Mouse (Mus musculus) CH12.LX (cell line): ENCODE measurements around the gene Adtrp. TPM values are rescaled to one million over a fixed set of nuclear protein-coding genes. Genes with fewer than 3 reads are reported as not detected.

Source experiments
- DNase-seq: peaks from one replicate; pipeline ENCODE4 v3.0.0-alpha.2; 2013; ENCODE audit errors: extremely low read depth
- H3K27ac ChIP-seq: 2 replicates; pipeline ENCODE4 v1.5.1; 2012; ENCODE audit warnings: low read depth, mild to moderate bottlenecking, control low read depth, moderate library complexity; ENCODE audit not compliant: insufficient read depth
- H3K27me3 ChIP-seq: replicated peaks from 2 replicates; pipeline ENCODE3; 2012; ENCODE audit warnings: inconsistent platforms
- H3K36me3 ChIP-seq, 2 experiments: replicated peaks in 1 of 2; 2 replicates each; pipeline versions ENCODE3 to v1.6.1; 2012; ENCODE audit warnings: inconsistent platforms in 1 of 2, low read length in 1 of 2, mild to moderate bottlenecking in 1 of 2, mixed read lengths in 1 of 2, moderate library complexity in 1 of 2; ENCODE audit not compliant: control insufficient read depth in 1 of 2, insufficient read depth in 1 of 2
- H3K4me1 ChIP-seq, 2 experiments: 2 replicates each; pipeline ENCODE4 v1.6.1; 2012; ENCODE audit warnings: inconsistent platforms in 1 of 2, moderate library complexity in 1 of 2; ENCODE audit not compliant: insufficient read depth in 2 of 2, control insufficient read depth in 1 of 2
- H3K4me2 ChIP-seq: 2 replicates; pipeline ENCODE4 v1.6.1; 2012; ENCODE audit warnings: low read depth, mild to moderate bottlenecking, control low read depth; ENCODE audit not compliant: poor library complexity, insufficient read depth, severe bottlenecking
- H3K4me3 ChIP-seq, 3 experiments: fragments of 150-350 bp in 1 of 3; sonication (generic) in 1 of 3; replicated peaks in 1 of 3; 2 replicates each; pipeline versions ENCODE3 to v1.5.1; 2011 to 2012; ENCODE audit warnings: low read depth in 2 of 3, low read length in 2 of 3, mild to moderate bottlenecking in 2 of 3, moderate library complexity in 2 of 3, control low read depth in 1 of 3, improper control_type of control experiment in 1 of 3, inconsistent platforms in 1 of 3, mixed read lengths in 1 of 3; ENCODE audit not compliant: poor library complexity in 1 of 3
- H3K79me2 ChIP-seq: replicated peaks from 2 replicates; pipeline ENCODE4 v1.6.1; 2012; ENCODE audit warnings: mild to moderate bottlenecking, moderate library complexity; ENCODE audit not compliant: control insufficient read depth, poor library complexity, insufficient read depth, severe bottlenecking; ENCODE audit errors: extremely low read depth
- H3K9ac ChIP-seq: 2 replicates; pipeline ENCODE4 v1.6.1; 2012; ENCODE audit warnings: low read depth, mild to moderate bottlenecking, control low read depth, moderate library complexity; ENCODE audit not compliant: insufficient read depth
- H3K9me3 ChIP-seq: replicated peaks from 2 replicates; pipeline ENCODE3; 2012; ENCODE audit warnings: low read length, inconsistent platforms, mixed read lengths
- BHLHE40 ChIP-seq: IDR thresholded peaks from 2 replicates; pipeline ENCODE4 v1.6.1; 2011; ENCODE audit warnings: mild to moderate bottlenecking, low read depth, low read length, improper control_type of control experiment
- CTCF ChIP-seq, 2 experiments: IDR thresholded peaks in 1 of 2; conservative IDR thresholded peaks in 1 of 2; 2 replicates each; pipeline ENCODE4 v1.5.1; 2011 to 2012; ENCODE audit warnings: low read depth in 2 of 2, low read length in 2 of 2, improper control_type of control experiment in 1 of 2, inconsistent platforms in 1 of 2, mild to moderate bottlenecking in 1 of 2, moderate library complexity in 1 of 2
- ELF1 ChIP-seq: IDR thresholded peaks from 2 replicates; pipeline ENCODE4 v1.6.1; 2014; ENCODE audit warnings: low read depth, mild to moderate bottlenecking, inconsistent platforms, low read length, improper control_type of control experiment
- EP300 ChIP-seq: IDR thresholded peaks from 2 replicates; pipeline ENCODE4 v1.6.1; 2011; ENCODE audit warnings: low read length, improper control_type of control experiment
- ETS1 ChIP-seq: conservative IDR thresholded peaks from 2 replicates; pipeline ENCODE4 v1.6.1; 2012; ENCODE audit warnings: low read depth, mild to moderate bottlenecking, inconsistent platforms, low read length, improper control_type of control experiment, moderate library complexity
- GABPA ChIP-seq: IDR thresholded peaks from 2 replicates; pipeline ENCODE4 v1.6.1; 2012; ENCODE audit warnings: low read depth, low read length, improper control_type of control experiment, inconsistent platforms; ENCODE audit not compliant: insufficient replicate concordance
- IRF4 ChIP-seq: IDR thresholded peaks from 2 replicates; pipeline ENCODE4 v1.6.1; 2014; ENCODE audit warnings: low read depth, mild to moderate bottlenecking, inconsistent platforms, low read length, improper control_type of control experiment
- JUND ChIP-seq: conservative IDR thresholded peaks from 2 replicates; pipeline ENCODE4 v1.6.1; 2011; ENCODE audit warnings: low read depth, low read length, improper control_type of control experiment
- KAT2A ChIP-seq: IDR thresholded peaks from 2 replicates; pipeline ENCODE4 v1.6.1; 2012; ENCODE audit warnings: low read length, improper control_type of control experiment, inconsistent platforms; ENCODE audit not compliant: insufficient replicate concordance
- MAFK ChIP-seq: IDR thresholded peaks from 2 replicates; pipeline ENCODE4 v1.6.1; 2011; ENCODE audit warnings: low read length, improper control_type of control experiment; ENCODE audit not compliant: insufficient replicate concordance
- MAX ChIP-seq: IDR thresholded peaks from 2 replicates; pipeline ENCODE4 v1.6.1; 2011; ENCODE audit warnings: low read length, improper control_type of control experiment
- MEF2A ChIP-seq: IDR thresholded peaks from 2 replicates; pipeline ENCODE4 v1.6.1; 2014; ENCODE audit warnings: low read depth, mild to moderate bottlenecking, inconsistent platforms, low read length, improper control_type of control experiment, borderline replicate concordance
- NELFE ChIP-seq: IDR thresholded peaks from 2 replicates; pipeline ENCODE4 v1.6.1; 2011; ENCODE audit warnings: low read depth, low read length, improper control_type of control experiment
- NRF1 ChIP-seq: IDR thresholded peaks from 2 replicates; pipeline ENCODE4 v1.6.1; 2014; ENCODE audit warnings: low read depth, mild to moderate bottlenecking, inconsistent platforms, low read length, improper control_type of control experiment, moderate library complexity
- POLR2A ChIP-seq: IDR thresholded peaks from 2 replicates; pipeline ENCODE4 v1.6.1; 2011; ENCODE audit warnings: low read depth, mild to moderate bottlenecking, improper control_type of control experiment, low read length
- POLR2AphosphoS2 ChIP-seq: IDR thresholded peaks from 2 replicates; pipeline ENCODE4 v1.6.1; 2011; ENCODE audit warnings: low read depth, low read length, improper control_type of control experiment
- RAD21 ChIP-seq: IDR thresholded peaks from 2 replicates; pipeline ENCODE4 v1.6.1; 2011; ENCODE audit warnings: low read depth, mild to moderate bottlenecking, low read length, improper control_type of control experiment, moderate library complexity
- RCOR1 ChIP-seq: conservative IDR thresholded peaks from 2 replicates; pipeline ENCODE4 v1.6.1; 2012; ENCODE audit warnings: low read depth, mild to moderate bottlenecking, inconsistent platforms, low read length, improper control_type of control experiment
- SIN3A ChIP-seq: IDR thresholded peaks from 2 replicates; pipeline ENCODE4 v1.6.1; 2012; ENCODE audit warnings: low read length, improper control_type of control experiment, inconsistent platforms
- SMC3 ChIP-seq: IDR thresholded peaks from 2 replicates; pipeline ENCODE4 v1.6.1; 2011; ENCODE audit warnings: low read depth, low read length, improper control_type of control experiment
- TCF12 ChIP-seq: IDR thresholded peaks from 2 replicates; pipeline ENCODE4 v1.6.1; 2014; ENCODE audit warnings: low read depth, mild to moderate bottlenecking, inconsistent platforms, low read length, improper control_type of control experiment
- USF1 ChIP-seq: IDR thresholded peaks from 2 replicates; pipeline ENCODE4 v1.6.1; 2014; ENCODE audit warnings: low read depth, mild to moderate bottlenecking, inconsistent platforms, low read length, improper control_type of control experiment
- USF2 ChIP-seq: conservative IDR thresholded peaks from 2 replicates; pipeline ENCODE4 v1.6.1; 2011; ENCODE audit warnings: low read depth, low read length, improper control_type of control experiment
- ZC3H11A ChIP-seq: IDR thresholded peaks from 2 replicates; pipeline ENCODE4 v1.6.1; 2012; ENCODE audit warnings: low read depth, mild to moderate bottlenecking, inconsistent platforms, low read length, improper control_type of control experiment
- ZKSCAN1 ChIP-seq: IDR thresholded peaks from 2 replicates; pipeline ENCODE4 v1.6.1; 2012; ENCODE audit warnings: low read depth, inconsistent platforms, low read length, improper control_type of control experiment, borderline replicate concordance
- ZMIZ1 ChIP-seq: IDR thresholded peaks from 2 replicates; pipeline ENCODE4 v1.6.1; 2012; ENCODE audit warnings: low read depth, mild to moderate bottlenecking, inconsistent platforms, low read length, improper control_type of control experiment
- ZNF384 ChIP-seq: IDR thresholded peaks from 2 replicates; pipeline ENCODE4 v1.6.1; 2012; ENCODE audit warnings: low read depth, low read length, improper control_type of control experiment, inconsistent platforms
- dilution Hi-C: fragments of 300-500 bp; cut with MboI; formaldehyde crosslinking; loops from 2 replicates; pipeline ENCODE4 v1.14.3; 2020; ENCODE audit warnings: low sequenced_read_pairs; ENCODE audit not compliant: extremely low pct_unique_long_range_greater_than_20kb, extremely low pct_ligation_motif_present
- in situ Hi-C: fragments of 300-500 bp; cut with MboI; formaldehyde crosslinking; loops from 3 replicates; pipeline ENCODE4 v1.14.3; 2019; ENCODE audit warnings: low sequenced_read_pairs, low pct_ligation_motif_present, low pct_unique_long_range_greater_than_20kb, mixed read lengths
- polyA plus RNA-seq: library from polyadenylated mRNA; unstranded; fragments of >175 nt; gene quantifications from 2 replicates; pipeline ENCODE4 v1.2.1, GENCODE M21; 2012; ENCODE audit warnings: low read depth; ENCODE audit not compliant: insufficient read length
- total RNA-seq, 2 experiments: library from RNA; depleted of rRNA; stranded (reverse); fragments of 300-350 nt in 1 of 2; fragments of >200 nt in 1 of 2; gene quantifications; 2 replicates each; pipeline ENCODE4 v1.2.3; 2012 to 2014

The Adtrp gene
- total and polyA plus RNA-seq, 3 experiments, result 4.2 to 37.1 (median 7.2) TPM

GRCm38 (mm10) chr13:41822091-41822490, 25.4 kb downstream of the Adtrp start:
- no peaks in the 10 kb centered on the region for H3K27me3 ChIP-seq
- TF ChIP-seq ZNF384, result no peak
- no peak for TF ChIP-seq KAT2A
- TF ChIP-seq MAX, result no peak
- no peak for TF ChIP-seq GABPA
- TF ChIP-seq NELFE, result no peak
- TF ChIP-seq BHLHE40, result no peak
- TF ChIP-seq NRF1, result no peak
- TF ChIP-seq IRF4, result no peak
- TF ChIP-seq MEF2A, result no peak
- TF ChIP-seq EP300, result no peak
- no peak for TF ChIP-seq SIN3A
- TF ChIP-seq ZC3H11A, result no peak
- TF ChIP-seq USF1, result no peak
- no peak overlapping the region for H3K27ac ChIP-seq
- peaks cover 0 to 3% of the 10 kb centered on the region in 2 experiments for H3K36me3 ChIP-seq
- dilution Hi-C loops, result no loop called here
- H3K9me3 ChIP-seq, result peaks cover 7% of the 10 kb centered on the region
- DNase-seq, result no peak
- H3K4me2 ChIP-seq, result no peak overlapping the region
- peaks cover 39 to 80% of the 10 kb centered on the region in 2 experiments for H3K4me1 ChIP-seq
- H3K4me3 ChIP-seq, result no peak overlapping the region
- in situ Hi-C loops, result no loop called here
- no peak overlapping the region for H3K9ac ChIP-seq
- no peaks in the 10 kb centered on the region for H3K79me2 ChIP-seq

GRCm38 (mm10) chr13:41820947-41821346, 26.5 kb downstream of the Adtrp start:
- dilution Hi-C loops (no loop called here), in situ Hi-C loops (no loop called here)
- Histone ChIP-seq H3K9ac (no peak overlapping the region), H3K4me2 (no peak overlapping the region), H3K79me2 (no peaks in the 10 kb centered on the region), H3K4me3 (peak overlapping the region in 1 of 3 experiments; percentile 18), H3K27me3 (no peaks in the 10 kb centered on the region), H3K9me3 (peaks cover 3% of the 10 kb centered on the region), H3K4me1 (peaks cover 39 to 73% of the 10 kb centered on the region in 2 experiments), H3K36me3 (peaks cover 0 to 3% of the 10 kb centered on the region in 2 experiments), H3K27ac (peak overlapping the region; percentile 59)
- TF ChIP-seq MAFK (no peak), SIN3A (no peak), ZMIZ1 (no peak), SMC3 (no peak), IRF4 (no peak), POLR2A (no peak), NRF1 (no peak), ETS1 (no peak), ZNF384 (no peak), ELF1 (no peak), RAD21 (no peak), CTCF (conservative IDR thresholded peaks at IDR 0.05 in 1 of 2, IDR thresholded peaks at IDR 0.05 in 1 of 2; ENCODE audit: low read depth in 2 of 2, low read length in 2 of 2) (no peak), POLR2AphosphoS2 (no peak), ZKSCAN1 (no peak), USF2 (no peak), JUND (no peak), RCOR1 (no peak), TCF12 (no peak)
- no peak for DNase-seq
